Mouse (Mus musculus): ENCODE results near the gene St7l. TPM values are rescaled to one million over a fixed set of nuclear protein-coding genes. Genes with fewer than 3 reads are reported as not detected.
"Not testable (repeated sequence)": the region's sequence is repeated elsewhere in the genome, so short reads cannot be mapped to it uniquely, and the experiment has no call there.

St7l gene
- polyA plus RNA-seq, 1 experiment from 2014 or later = 42.8 TPM

- H3K9me3 ChIP-seq (ENCODE audit: control insufficient read depth, low read length) = no peaks in the 10 kb centered on the region
- WGBS = 98% methylated on average over 3 of the region's 3 CpGs
- no peaks in the 10 kb centered on the region for H3K27me3 ChIP-seq (replicated peaks; ENCODE audit: control insufficient read depth, insufficient read depth, low read length)
- H3K4me1 ChIP-seq (replicated peaks; ENCODE audit: control insufficient read depth, insufficient read depth, low read length) = no peaks in the 10 kb centered on the region
- ATAC-seq = no peak
- no peak overlapping the region for H3K4me2 ChIP-seq (ENCODE audit: low read length)
- H3K4me3 ChIP-seq (replicated peaks; ENCODE audit: low read length) = no peak overlapping the region
- no peak overlapping the region for H3K27ac ChIP-seq (ENCODE audit: low read length)
- no peak overlapping the region for H3K9ac ChIP-seq (replicated peaks; ENCODE audit: low read depth, low read length)
- H3K36me3 ChIP-seq (ENCODE audit: control insufficient read depth, insufficient read depth) = peaks cover 19% of the 10 kb centered on the region
Observed at GRCm38 (mm10) chr3:104835797-104836196, 28.0 kb upstream of the St7l start.

- no peaks in the 10 kb centered on the region for H3K9me3 ChIP-seq (ENCODE audit: control insufficient read depth, low read length)
- H3K4me2 ChIP-seq (ENCODE audit: low read length) = no peak overlapping the region
- no peak overlapping the region for H3K4me3 ChIP-seq (replicated peaks; ENCODE audit: low read length)
- no peaks in the 10 kb centered on the region for H3K27me3 ChIP-seq (replicated peaks; ENCODE audit: control insufficient read depth, insufficient read depth, low read length)
- no peak overlapping the region for H3K27ac ChIP-seq (ENCODE audit: low read length)
- H3K36me3 ChIP-seq (ENCODE audit: control insufficient read depth, insufficient read depth) = peaks cover 13% of the 10 kb centered on the region
- no peak for ATAC-seq
- 98% methylated on average over 5 of the region's 5 CpGs for WGBS
- no peaks in the 10 kb centered on the region for H3K4me1 ChIP-seq (replicated peaks; ENCODE audit: control insufficient read depth, insufficient read depth, low read length)
- no peak overlapping the region for H3K9ac ChIP-seq (replicated peaks; ENCODE audit: low read depth, low read length)
Observed at GRCm38 (mm10) chr3:104841049-104841448, 22.8 kb upstream of the St7l start.

GRCm38 (mm10) chr3:104846601-104847000 is 17.2 kb upstream of the St7l start:
- no peaks in the 10 kb centered on the region for H3K27me3 ChIP-seq (replicated peaks; ENCODE audit: control insufficient read depth, insufficient read depth, low read length)
- no peak overlapping the region for H3K4me2 ChIP-seq (ENCODE audit: low read length)
- H3K4me3 ChIP-seq (replicated peaks; ENCODE audit: low read length) = no peak overlapping the region
- ATAC-seq = no peak
- WGBS = 96% methylated on average over 4 of the region's 4 CpGs
- H3K4me1 ChIP-seq (replicated peaks; ENCODE audit: control insufficient read depth, insufficient read depth, low read length) = no peaks in the 10 kb centered on the region
- H3K9me3 ChIP-seq (ENCODE audit: control insufficient read depth, low read length) = no peaks in the 10 kb centered on the region
- H3K27ac ChIP-seq (ENCODE audit: low read length) = no peak overlapping the region
- no peak overlapping the region for H3K9ac ChIP-seq (replicated peaks; ENCODE audit: low read depth, low read length)
- peaks cover 7% of the 10 kb centered on the region for H3K36me3 ChIP-seq (ENCODE audit: control insufficient read depth, insufficient read depth)

GRCm38 (mm10) chr3:104854465-104854864 is 9.3 kb upstream of the St7l start:
- Histone ChIP-seq H3K9ac (replicated peaks; ENCODE audit: low read depth, low read length) (no peak overlapping the region), H3K4me1 (replicated peaks; ENCODE audit: control insufficient read depth, insufficient read depth, low read length) (no peaks in the 10 kb centered on the region)

GRCm38 (mm10) chr3:104854866-104855265 is 8.9 kb upstream of the St7l start:
- H3K4me2 ChIP-seq (ENCODE audit: low read length) = no peak overlapping the region
- H3K36me3 ChIP-seq (ENCODE audit: control insufficient read depth, insufficient read depth) = no peaks in the 10 kb centered on the region
- no peaks in the 10 kb centered on the region for H3K9me3 ChIP-seq (ENCODE audit: control insufficient read depth, low read length)
- no peak overlapping the region for H3K4me3 ChIP-seq (replicated peaks; ENCODE audit: low read length)
- H3K9ac ChIP-seq (replicated peaks; ENCODE audit: low read depth, low read length) = no peak overlapping the region
- no peaks in the 10 kb centered on the region for H3K4me1 ChIP-seq (replicated peaks; ENCODE audit: control insufficient read depth, insufficient read depth, low read length)
- no peak overlapping the region for H3K27ac ChIP-seq (ENCODE audit: low read length)
- H3K27me3 ChIP-seq (replicated peaks; ENCODE audit: control insufficient read depth, insufficient read depth, low read length) = no peaks in the 10 kb centered on the region
- no peak for ATAC-seq

More at GRCm38 (mm10) chr3:104854465-104854864, 9.3 kb upstream of the St7l start:
- no peak overlapping the region for H3K4me2 ChIP-seq (ENCODE audit: low read length)
- H3K9me3 ChIP-seq (ENCODE audit: control insufficient read depth, low read length) = no peaks in the 10 kb centered on the region
- no peak for ATAC-seq
- 96% methylated on average over 1 of the region's 1 CpGs for WGBS
- H3K36me3 ChIP-seq (ENCODE audit: control insufficient read depth, insufficient read depth) = no peaks in the 10 kb centered on the region
- no peak overlapping the region for H3K4me3 ChIP-seq (replicated peaks; ENCODE audit: low read length)
- H3K27ac ChIP-seq (ENCODE audit: low read length) = no peak overlapping the region
- H3K27me3 ChIP-seq (replicated peaks; ENCODE audit: control insufficient read depth, insufficient read depth, low read length) = no peaks in the 10 kb centered on the region

GRCm38 (mm10) chr3:104856106-104856505 is 7.7 kb upstream of the St7l start:
- Histone ChIP-seq H3K36me3 (ENCODE audit: control insufficient read depth, insufficient read depth) (no peaks in the 10 kb centered on the region), H3K27ac (ENCODE audit: low read length) (no peak overlapping the region), H3K27me3 (replicated peaks; ENCODE audit: control insufficient read depth, insufficient read depth, low read length) (no peaks in the 10 kb centered on the region), H3K9ac (replicated peaks; ENCODE audit: low read depth, low read length) (no peak overlapping the region), H3K4me3 (replicated peaks; ENCODE audit: low read length) (no peak overlapping the region), H3K4me1 (replicated peaks; ENCODE audit: control insufficient read depth, insufficient read depth, low read length) (peaks cover 2% of the 10 kb centered on the region), H3K9me3 (ENCODE audit: control insufficient read depth, low read length) (no peaks in the 10 kb centered on the region), H3K4me2 (ENCODE audit: low read length) (no peak overlapping the region)
- ATAC-seq = no peak
- 90% methylated on average over 1 of the region's 1 CpGs for WGBS

GRCm38 (mm10) chr3:104858560-104858959 is 5.2 kb upstream of the St7l start:
- Histone ChIP-seq H3K4me1 (replicated peaks; ENCODE audit: control insufficient read depth, insufficient read depth, low read length) (peaks cover 20% of the 10 kb centered on the region), H3K9ac (replicated peaks; ENCODE audit: low read depth, low read length) (no peak overlapping the region), H3K27ac (ENCODE audit: low read length) (no peak overlapping the region), H3K36me3 (ENCODE audit: control insufficient read depth, insufficient read depth) (no peaks in the 10 kb centered on the region), H3K4me2 (ENCODE audit: low read length) (no peak overlapping the region), H3K4me3 (replicated peaks; ENCODE audit: low read length) (no peak overlapping the region), H3K9me3 (ENCODE audit: control insufficient read depth, low read length) (no peaks in the 10 kb centered on the region), H3K27me3 (replicated peaks; ENCODE audit: control insufficient read depth, insufficient read depth, low read length) (no peaks in the 10 kb centered on the region)
- no peak for ATAC-seq
- 95% methylated on average over 1 of the region's 1 CpGs for WGBS

GRCm38 (mm10) chr3:104864651-104865340 is 991 bp downstream of the St7l start:
- H3K36me3 ChIP-seq (ENCODE audit: control insufficient read depth, insufficient read depth) = no peaks in the 10 kb centered on the region
- peaks cover 33% of the 10 kb centered on the region for H3K4me1 ChIP-seq (replicated peaks; ENCODE audit: control insufficient read depth, insufficient read depth, low read length)
- H3K9ac ChIP-seq (replicated peaks; ENCODE audit: low read depth, low read length) = peak overlapping the region; percentile 90
- peak overlapping the region; percentile 76 for H3K4me3 ChIP-seq (replicated peaks; ENCODE audit: low read length)
- peak overlapping the region; percentile 92 for H3K27ac ChIP-seq (ENCODE audit: low read length)
- H3K4me2 ChIP-seq (ENCODE audit: low read length) = peak overlapping the region; percentile 80
- no peaks in the 10 kb centered on the region for H3K27me3 ChIP-seq (replicated peaks; ENCODE audit: control insufficient read depth, insufficient read depth, low read length)
- no peaks in the 10 kb centered on the region for H3K9me3 ChIP-seq (ENCODE audit: control insufficient read depth, low read length)
- under 1% methylated on average over 48 of the region's 48 CpGs for WGBS
- peak; percentile 92 for ATAC-seq

- Histone ChIP-seq H3K4me1 (replicated peaks; ENCODE audit: control insufficient read depth, insufficient read depth, low read length) (peaks cover 33% of the 10 kb centered on the region), H3K9me3 (ENCODE audit: control insufficient read depth, low read length) (no peaks in the 10 kb centered on the region), H3K27me3 (replicated peaks; ENCODE audit: control insufficient read depth, insufficient read depth, low read length) (no peaks in the 10 kb centered on the region), H3K9ac (replicated peaks; ENCODE audit: low read depth, low read length) (peak overlapping the region; percentile 90), H3K36me3 (ENCODE audit: control insufficient read depth, insufficient read depth) (no peaks in the 10 kb centered on the region), H3K27ac (ENCODE audit: low read length) (peak overlapping the region; percentile 92), H3K4me3 (replicated peaks; ENCODE audit: low read length) (peak overlapping the region; percentile 76), H3K4me2 (ENCODE audit: low read length) (peak overlapping the region; percentile 80)
- 1% methylated on average over 12 of the region's 12 CpGs for WGBS
- ATAC-seq = peak; percentile 14
Observed at GRCm38 (mm10) chr3:104865341-104865788, 1.6 kb downstream of the St7l start.

GRCm38 (mm10) chr3:104866674-104867073 is 2.9 kb downstream of the St7l start:
- not testable (repeated sequence) for H3K9me3 ChIP-seq (ENCODE audit: control insufficient read depth, low read length); H3K4me2 ChIP-seq (ENCODE audit: low read length); ATAC-seq; H3K36me3 ChIP-seq (ENCODE audit: control insufficient read depth, insufficient read depth); H3K27me3 ChIP-seq (replicated peaks; ENCODE audit: control insufficient read depth, insufficient read depth, low read length); H3K4me3 ChIP-seq (replicated peaks; ENCODE audit: low read length); H3K9ac ChIP-seq (replicated peaks; ENCODE audit: low read depth, low read length); H3K27ac ChIP-seq (ENCODE audit: low read length)
- H3K4me1 ChIP-seq (replicated peaks; ENCODE audit: control insufficient read depth, insufficient read depth, low read length) = peaks cover 30% of the 10 kb centered on the region
